8 mouse cellular contexts compared by ENCODE assay signal in genomic region chr5:143375242-143375641, GRCm38 (mm10). TPM values are rescaled to one million over a fixed set of nuclear protein-coding genes. Genes with fewer than 3 reads are reported as not detected.
DNase-seq lines count a peak whose midpoint lies in the region; ATAC-seq lines count a peak whose summit lies in the region.

No protein-coding gene starts in this region.

- peaks cover 5% of the 10 kb centered on the region for H3K4me1 ChIP-seq in intestine, embryonic 15.5 days (replicated peaks)
- H3K4me1 ChIP-seq in limb, embryonic 13.5 days, result peaks cover 4% of the 10 kb centered on the region; the same call in 1 of the 2 replicates
- peaks cover 7% of the 10 kb centered on the region; the same call in 1 of the 2 replicates for H3K4me1 ChIP-seq in midbrain, embryonic 13.5 days (replicated peaks)

- peak overlapping the region; percentile 63 for H3K4me2 ChIP-seq in intestine, embryonic 15.5 days (replicated peaks)
- H3K4me2 ChIP-seq in limb, embryonic 13.5 days (replicated peaks), result peak overlapping the region; percentile 49
- H3K4me2 ChIP-seq in midbrain, embryonic 13.5 days (replicated peaks), result peak overlapping the region; percentile 42

- H3K9ac ChIP-seq in intestine, embryonic 15.5 days, result peak overlapping the region; percentile 26; the same call in 1 of the 2 replicates
- H3K9ac ChIP-seq in limb, embryonic 13.5 days, result no peak overlapping the region
- H3K9ac ChIP-seq in midbrain, embryonic 13.5 days (replicated peaks), result no peak overlapping the region

- H3K9me3 ChIP-seq in intestine, embryonic 15.5 days, result no peaks in the 10 kb centered on the region
- no peaks in the 10 kb centered on the region for H3K9me3 ChIP-seq in limb, embryonic 13.5 days
- no peaks in the 10 kb centered on the region for H3K9me3 ChIP-seq in midbrain, embryonic 13.5 days

- no peaks in the 10 kb centered on the region for H3K36me3 ChIP-seq in intestine, embryonic 15.5 days
- H3K36me3 ChIP-seq in limb, embryonic 13.5 days, result no peaks in the 10 kb centered on the region
- H3K36me3 ChIP-seq in midbrain, embryonic 13.5 days, result no peaks in the 10 kb centered on the region
- H3K36me3 ChIP-seq in splenic B cell, adult 2 months (ENCODE audit: control insufficient read depth, insufficient read depth, low read length, poor library complexity, severe bottlenecking), result no peaks in the 10 kb centered on the region

- H3K27ac ChIP-seq in intestine, embryonic 15.5 days, result no peak overlapping the region
- no peak overlapping the region for H3K27ac ChIP-seq in limb, embryonic 13.5 days
- no peak overlapping the region for H3K27ac ChIP-seq in midbrain, embryonic 13.5 days

- 5% methylated on average over 21 of the region's 21 CpGs for WGBS in intestine, embryonic 15.5 days
- WGBS in limb, embryonic 13.5 days, result 7% methylated on average over 21 of the region's 21 CpGs
- 10% methylated on average over 21 of the region's 21 CpGs for WGBS in midbrain, embryonic 13.5 days

- H3K27me3 ChIP-seq in intestine, embryonic 15.5 days (replicated peaks), result peaks cover 47% of the 10 kb centered on the region
- peaks cover 56% of the 10 kb centered on the region for H3K27me3 ChIP-seq in limb, embryonic 13.5 days
- peaks cover 55% of the 10 kb centered on the region for H3K27me3 ChIP-seq in midbrain, embryonic 13.5 days
- H3K27me3 ChIP-seq in splenic B cell, adult 2 months (ENCODE audit: control insufficient read depth, insufficient read depth, low read length, poor library complexity, severe bottlenecking), result no peaks in the 10 kb centered on the region; the same call in 1 of the 2 replicates

- H3K4me3 ChIP-seq in intestine, embryonic 15.5 days (replicated peaks), result peak overlapping the region; percentile 30
- peak overlapping the region; percentile 18 for H3K4me3 ChIP-seq in limb, embryonic 13.5 days
- H3K4me3 ChIP-seq in midbrain, embryonic 13.5 days (replicated peaks), result peak overlapping the region; percentile 15; the same call in 1 of the 2 replicates

- peak; percentile 51 for DNase-seq in layer of hippocampus, adult 11-12 months (ENCODE audit: low spot score)
- DNase-seq in layer of hippocampus, adult 9-10 months (ENCODE audit: low spot score), result no peak
- DNase-seq in cerebellum, postnatal 36 days, result peak; percentile 68 to 69
- peak; percentile 31 to 32 for DNase-seq in gastrocnemius, adult 8-10 months (ENCODE audit: low spot score in 2 of 2)
- DNase-seq in splenic B cell, adult 2 months (ENCODE audit: low read depth, low spot score), result peak; percentile 52

- ATAC-seq in intestine, embryonic 15.5 days, result peak; percentile 81
- no peak for ATAC-seq in limb, embryonic 13.5 days (ENCODE audit: low FRiP score, low read depth)
- ATAC-seq in midbrain, embryonic 13.5 days, result 0 out of 2 replicates have a peak, but pooled peaks have one; percentile 14

RNA-seq across cellular contexts. Expression of gene Grid2ip, which starts 18.1 kb away (rescaled TPM):
- not detected for total RNA-seq in gastrocnemius, adult 8-10 months (2022)
- 0.11 and 0.15 TPM in 2 replicates for polyA plus RNA-seq in intestine, embryonic 15.5 days (2015; fragmentation: Nextera tagmentation; extraction: Ambion mirVana)
- 0.68 and 0.78 TPM in 2 replicates for polyA plus RNA-seq in limb, embryonic 13.5 days (2015; fragmentation: Nextera tagmentation; extraction: Ambion mirVana)
- 0.19 and 0.36 TPM in 2 replicates for polyA plus RNA-seq in midbrain, embryonic 13.5 days (2015; fragmentation: Nextera tagmentation; extraction: Ambion mirVana)

RNA-seq across cellular contexts. Expression of gene Kdelr2, which starts 28.4 kb away (rescaled TPM):
- 10 to 100 TPM; 31.4 to 36.1 (median 32.8) TPM for total RNA-seq in gastrocnemius, adult 8-10 months (2022)
- 339 and 371 TPM in 2 replicates for polyA plus RNA-seq in intestine, embryonic 15.5 days (2015; fragmentation: Nextera tagmentation; extraction: Ambion mirVana)
- 433 and 435 TPM in 2 replicates for polyA plus RNA-seq in limb, embryonic 13.5 days (2015; fragmentation: Nextera tagmentation; extraction: Ambion mirVana)
- 138 and 141 TPM in 2 replicates for polyA plus RNA-seq in midbrain, embryonic 13.5 days (2015; fragmentation: Nextera tagmentation; extraction: Ambion mirVana)

RNA-seq across cellular contexts. Expression of gene Zdhhc4, which starts 46.2 kb away (rescaled TPM):
- 10 to 100 TPM; 33.7 to 45.5 (median 37.9) TPM for total RNA-seq in gastrocnemius, adult 8-10 months (2022)
- 63.8 and 64.9 TPM in 2 replicates for polyA plus RNA-seq in intestine, embryonic 15.5 days (2015; fragmentation: Nextera tagmentation; extraction: Ambion mirVana)
- 84.4 and 94.9 TPM in 2 replicates for polyA plus RNA-seq in limb, embryonic 13.5 days (2015; fragmentation: Nextera tagmentation; extraction: Ambion mirVana)
- polyA plus RNA-seq in midbrain, embryonic 13.5 days (2015; fragmentation: Nextera tagmentation; extraction: Ambion mirVana), result 77.1 and 83.8 TPM in 2 replicates
